Mouse (Mus musculus): Measurements from ENCODE around the gene Cldn34b2. TPM values are rescaled to one million over a fixed set of nuclear protein-coding genes. Genes with fewer than 3 reads are reported as not detected.
"Not testable (repeated sequence)": the region's sequence is repeated elsewhere in the genome, so short reads cannot be mapped to it uniquely, and the experiment has no call there.

The Cldn34b2 gene
- polyA plus RNA-seq (2015; fragmentation: Nextera tagmentation; extraction: Ambion mirVana) = not detected in 2 replicates

DNA sequence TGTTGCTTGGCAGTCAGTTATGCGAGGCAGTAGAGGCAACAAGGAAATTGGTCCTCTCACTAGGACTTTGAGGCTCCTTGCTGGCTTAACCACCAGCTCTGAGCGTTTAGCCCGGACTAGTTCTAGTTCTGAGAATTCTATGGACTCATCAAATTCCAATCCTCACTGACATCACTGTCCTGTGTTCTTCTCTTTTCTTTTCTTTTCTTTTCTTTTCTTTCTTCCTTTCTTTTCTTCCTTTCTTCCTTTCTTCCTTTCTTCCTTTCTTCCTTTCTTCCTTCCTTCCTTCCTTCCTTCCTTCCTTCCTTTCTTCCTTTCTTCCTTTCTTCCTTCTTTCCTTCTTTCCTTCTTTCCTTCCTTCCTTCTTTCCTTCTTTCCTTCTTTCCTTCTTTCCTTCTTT, at the start of gene Cldn34b2:
TSS of gene Cldn34b2 (minus strand) at position 101 of the 400 bp plus-strand sequence.
- 69% methylated on average over 3 of the region's 3 CpGs for WGBS

DNA sequence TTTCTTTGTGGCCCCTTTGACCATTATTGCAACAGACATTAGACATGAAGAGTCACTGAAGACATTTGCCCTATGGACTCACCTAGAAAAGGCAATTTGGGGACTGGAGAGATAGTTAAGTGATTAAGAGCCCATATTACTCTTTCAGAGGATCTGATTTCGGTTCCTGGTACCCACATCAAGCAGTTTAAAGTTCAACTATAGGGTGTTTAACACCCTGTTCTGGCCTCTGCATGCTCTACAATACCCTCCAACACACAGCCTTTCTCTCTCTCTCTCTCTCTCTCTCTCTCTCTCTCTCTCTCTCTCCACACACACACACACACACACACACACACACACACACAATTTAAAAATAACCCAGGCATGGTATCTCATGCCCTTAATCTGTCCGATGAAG, 49.4 kb upstream of the Cldn34b2 start:
- H3K4me1 ChIP-seq = no peaks in the 10 kb centered on the region
- no peak for ATAC-seq (ENCODE audit: insufficient read depth, low FRiP score, low read depth)
- WGBS = 70% methylated on average over 2 of the region's 2 CpGs

More for the DNA sequence above, at the start of gene Cldn34b2:
- not testable (repeated sequence) for H3K27me3 ChIP-seq (replicated peaks); H3K4me3 ChIP-seq (replicated peaks); H3K4me1 ChIP-seq; H3K9ac ChIP-seq; H3K27ac ChIP-seq; H3K36me3 ChIP-seq; H3K4me2 ChIP-seq; H3K9me3 ChIP-seq; ATAC-seq (ENCODE audit: insufficient read depth, low FRiP score, low read depth)

DNA sequence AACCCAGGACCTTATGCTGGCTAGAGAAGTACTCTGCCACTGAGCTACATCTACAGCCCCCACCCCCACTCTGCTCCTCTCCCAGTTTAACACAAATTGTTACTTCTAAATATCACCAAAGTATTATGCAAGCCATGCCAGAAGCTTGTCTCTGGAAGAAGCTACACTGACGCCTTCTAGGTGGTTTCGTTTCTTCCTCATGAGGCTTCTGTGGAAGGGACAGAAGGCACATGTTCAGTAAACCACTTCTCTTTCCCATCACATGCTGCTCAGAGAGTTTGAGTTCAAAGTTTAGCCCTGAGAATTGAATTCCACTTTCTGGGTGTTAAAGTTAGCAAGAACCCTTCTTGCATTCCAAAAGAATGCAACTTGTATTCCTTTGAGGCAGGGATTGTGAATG, 49.0 kb upstream of the Cldn34b2 start:
- H3K27ac ChIP-seq = no peak overlapping the region
- H3K4me3 ChIP-seq (replicated peaks) = no peak overlapping the region
- H3K9ac ChIP-seq = no peak overlapping the region
- H3K36me3 ChIP-seq = no peaks in the 10 kb centered on the region
- H3K9me3 ChIP-seq = no peaks in the 10 kb centered on the region
- no peaks in the 10 kb centered on the region for H3K4me1 ChIP-seq
- H3K27me3 ChIP-seq (replicated peaks) = no peaks in the 10 kb centered on the region
- H3K4me2 ChIP-seq = no peak overlapping the region
- ATAC-seq (ENCODE audit: insufficient read depth, low FRiP score, low read depth) = no peak
- 53% methylated on average over 2 of the region's 2 CpGs for WGBS

More for the DNA sequence above, 49.4 kb upstream of the Cldn34b2 start:
- Histone ChIP-seq H3K9me3 (no peaks in the 10 kb centered on the region), H3K4me3 (replicated peaks) (no peak overlapping the region), H3K27me3 (replicated peaks) (no peaks in the 10 kb centered on the region), H3K4me2 (no peak overlapping the region), H3K9ac (no peak overlapping the region), H3K36me3 (no peaks in the 10 kb centered on the region), H3K27ac (no peak overlapping the region)

DNA sequence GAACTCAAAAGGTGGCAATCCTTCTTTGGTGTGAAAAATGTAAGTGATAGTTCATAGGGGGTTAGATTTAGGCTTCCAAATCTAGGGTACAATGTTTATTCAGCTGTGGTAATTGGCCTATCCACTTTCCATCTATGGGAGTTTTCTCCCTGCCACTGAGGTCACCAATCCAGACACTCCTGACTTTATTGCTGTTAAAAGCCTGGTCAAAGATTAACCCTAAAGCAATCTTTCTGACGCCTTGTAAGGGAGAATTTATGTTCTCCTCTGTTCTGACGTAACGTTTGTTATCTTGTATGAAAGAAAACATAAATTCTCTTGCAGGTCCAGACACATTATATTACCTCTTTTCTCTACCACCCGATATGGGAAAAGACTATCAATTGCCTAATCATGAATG, 47.4 kb upstream of the Cldn34b2 start:
- ATAC-seq (ENCODE audit: insufficient read depth, low FRiP score, low read depth) = no peak
- Histone ChIP-seq H3K27ac (no peak overlapping the region), H3K4me3 (replicated peaks) (no peak overlapping the region), H3K27me3 (replicated peaks) (no peaks in the 10 kb centered on the region), H3K4me2 (no peak overlapping the region), H3K9me3 (no peaks in the 10 kb centered on the region), H3K9ac (no peak overlapping the region), H3K4me1 (no peaks in the 10 kb centered on the region), H3K36me3 (no peaks in the 10 kb centered on the region)
- WGBS = 44% methylated on average over 4 of the region's 4 CpGs

DNA sequence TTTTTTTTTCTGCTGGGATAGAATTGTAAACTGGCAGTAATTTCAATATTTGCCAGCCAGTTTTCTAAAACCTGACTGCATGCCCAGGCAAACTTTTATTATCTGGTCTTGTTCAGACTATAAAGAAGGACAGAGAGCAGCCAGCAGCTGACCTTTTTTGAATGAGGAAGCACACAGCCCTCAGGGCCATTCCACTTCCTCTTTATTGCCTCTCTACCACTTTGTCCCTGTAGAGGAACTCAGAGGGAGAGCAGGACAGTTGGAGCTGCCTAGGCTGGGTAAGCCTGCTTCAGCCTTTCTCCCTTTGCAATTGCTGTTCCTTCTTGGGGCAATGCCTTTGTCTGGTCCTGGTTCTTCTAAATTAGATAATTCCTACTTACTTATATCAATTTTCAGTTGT, 44.1 kb upstream of the Cldn34b2 start:
- Histone ChIP-seq H3K9me3 (no peaks in the 10 kb centered on the region), H3K27ac (no peak overlapping the region), H3K9ac (no peak overlapping the region), H3K4me2 (no peak overlapping the region), H3K36me3 (no peaks in the 10 kb centered on the region), H3K4me1 (no peaks in the 10 kb centered on the region), H3K4me3 (replicated peaks) (no peak overlapping the region), H3K27me3 (replicated peaks) (no peaks in the 10 kb centered on the region)
- no peak for ATAC-seq (ENCODE audit: insufficient read depth, low FRiP score, low read depth)

DNA sequence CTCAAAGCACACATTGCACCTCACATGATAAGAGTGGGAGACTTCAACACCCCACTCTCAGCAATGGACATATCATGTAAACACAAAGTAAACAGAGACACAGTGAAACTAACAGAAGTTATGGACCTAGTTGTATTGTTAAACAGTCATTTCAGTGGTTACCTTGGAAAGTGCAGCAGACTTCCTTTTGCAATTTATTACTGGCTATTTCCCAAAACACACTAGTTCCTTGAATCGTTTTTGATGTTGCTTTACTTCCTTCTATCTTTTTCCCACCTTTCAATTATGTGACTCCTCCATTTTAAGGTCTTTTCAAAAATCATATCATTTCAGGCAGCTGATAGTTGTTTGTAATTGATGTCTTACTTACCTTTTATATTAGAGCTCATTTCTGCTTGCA, 43.5 kb upstream of the Cldn34b2 start:
- H3K36me3 ChIP-seq = no peaks in the 10 kb centered on the region
- no peak overlapping the region for H3K9ac ChIP-seq
- no peak overlapping the region for H3K27ac ChIP-seq
- no peaks in the 10 kb centered on the region for H3K9me3 ChIP-seq
- H3K4me2 ChIP-seq = no peak overlapping the region
- WGBS = 57% methylated on average over 1 of the region's 1 CpGs
- H3K4me1 ChIP-seq = no peaks in the 10 kb centered on the region
- no peak for ATAC-seq (ENCODE audit: insufficient read depth, low FRiP score, low read depth)
- H3K27me3 ChIP-seq (replicated peaks) = no peaks in the 10 kb centered on the region
- H3K4me3 ChIP-seq (replicated peaks) = no peak overlapping the region

DNA sequence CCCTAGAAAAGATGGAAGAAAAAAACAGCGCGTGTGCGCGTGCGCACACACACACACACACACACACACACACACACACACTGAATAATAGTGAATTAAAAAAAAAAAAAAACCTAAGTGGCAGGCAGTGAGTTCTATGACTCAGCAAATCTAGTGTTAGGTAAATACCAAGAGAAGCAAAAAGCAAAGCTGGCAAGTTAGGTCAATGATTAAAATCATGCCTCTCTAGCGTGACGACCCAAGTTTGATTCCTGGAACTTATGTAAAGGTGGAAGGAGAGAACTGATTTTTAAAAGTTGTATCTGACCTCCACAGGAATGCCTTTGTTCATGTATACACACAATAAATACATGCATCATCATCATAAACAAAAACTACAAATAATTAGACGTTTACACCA, 41.7 kb upstream of the Cldn34b2 start:
- 87% methylated on average over 8 of the region's 8 CpGs for WGBS
- H3K4me2 ChIP-seq = no peak overlapping the region
- ATAC-seq (ENCODE audit: insufficient read depth, low FRiP score, low read depth) = no peak
- H3K27me3 ChIP-seq (replicated peaks) = no peaks in the 10 kb centered on the region
- no peak overlapping the region for H3K9ac ChIP-seq
- H3K4me1 ChIP-seq = no peaks in the 10 kb centered on the region
- no peaks in the 10 kb centered on the region for H3K9me3 ChIP-seq
- no peak overlapping the region for H3K27ac ChIP-seq
- no peaks in the 10 kb centered on the region for H3K36me3 ChIP-seq
- no peak overlapping the region for H3K4me3 ChIP-seq (replicated peaks)

DNA sequence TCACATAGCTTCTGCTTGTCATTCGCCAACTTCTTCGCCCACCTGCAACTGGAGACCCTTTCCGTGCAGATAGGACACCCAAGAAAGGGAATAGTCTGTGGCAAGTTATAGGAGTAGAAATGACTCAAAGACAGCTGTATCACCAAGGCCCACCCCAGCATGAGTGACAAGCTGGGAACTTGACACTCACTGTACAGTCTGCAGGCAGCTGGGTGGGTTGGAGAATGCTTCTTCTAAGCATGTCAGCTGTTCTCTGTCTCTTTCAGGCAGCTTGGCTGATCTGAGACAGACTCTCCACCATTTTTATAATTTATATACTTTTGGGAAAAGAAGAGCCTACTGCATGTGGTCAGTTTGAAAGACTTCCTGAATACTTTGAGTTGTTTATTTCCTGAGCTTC, 39.5 kb upstream of the Cldn34b2 start:
- H3K27me3 ChIP-seq (replicated peaks) = no peaks in the 10 kb centered on the region
- no peak overlapping the region for H3K9ac ChIP-seq
- H3K9me3 ChIP-seq = no peaks in the 10 kb centered on the region
- no peak overlapping the region for H3K4me3 ChIP-seq (replicated peaks)
- no peak overlapping the region for H3K27ac ChIP-seq
- no peaks in the 10 kb centered on the region for H3K36me3 ChIP-seq
- H3K4me2 ChIP-seq = no peak overlapping the region
- H3K4me1 ChIP-seq = no peaks in the 10 kb centered on the region
- 84% methylated on average over 3 of the region's 3 CpGs for WGBS
- ATAC-seq (ENCODE audit: insufficient read depth, low FRiP score, low read depth) = no peak

DNA sequence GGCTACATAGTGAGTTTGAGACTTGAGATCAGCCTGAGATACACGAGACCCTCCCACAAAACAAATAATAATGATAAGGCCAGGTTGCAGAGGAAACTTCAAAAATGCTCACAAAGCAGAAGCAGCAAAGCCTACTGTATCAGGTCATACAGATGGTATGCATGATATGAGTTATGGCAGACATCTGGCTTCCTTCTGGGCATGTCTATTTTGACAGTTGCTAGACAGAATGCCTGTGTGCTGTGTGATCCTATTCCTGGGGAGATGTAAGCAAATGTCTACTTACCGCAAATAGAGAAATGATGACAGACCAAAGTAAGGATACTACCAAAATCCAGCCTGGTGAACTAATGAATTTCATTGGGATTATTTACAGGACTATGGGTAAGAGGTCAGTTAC, 38.1 kb upstream of the Cldn34b2 start:
- Histone ChIP-seq H3K9ac (no peak overlapping the region), H3K9me3 (no peaks in the 10 kb centered on the region), H3K27ac (no peak overlapping the region), H3K36me3 (no peaks in the 10 kb centered on the region), H3K4me2 (no peak overlapping the region), H3K4me1 (no peaks in the 10 kb centered on the region), H3K4me3 (replicated peaks) (no peak overlapping the region), H3K27me3 (replicated peaks) (no peaks in the 10 kb centered on the region)
- no peak for ATAC-seq (ENCODE audit: insufficient read depth, low FRiP score, low read depth)
- 59% methylated on average over 2 of the region's 2 CpGs for WGBS

DNA sequence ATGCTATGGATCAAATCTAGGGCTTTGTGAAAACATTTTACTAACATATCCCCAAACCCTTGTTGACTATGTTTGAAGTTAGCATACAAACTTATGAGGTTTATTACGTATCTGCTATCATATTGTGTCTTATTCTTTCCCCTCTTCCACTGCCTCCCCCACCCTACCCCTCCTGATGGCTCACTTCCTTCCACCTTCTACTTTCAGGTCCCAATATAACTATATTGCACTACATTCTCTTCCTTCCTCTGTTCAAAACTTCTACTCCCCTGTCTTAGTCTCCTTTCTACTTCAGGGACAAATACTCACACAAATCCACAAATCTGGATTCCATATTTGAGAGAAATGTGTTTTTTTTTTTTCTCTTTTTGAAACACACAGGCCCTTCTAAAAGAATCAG, 35.3 kb upstream of the Cldn34b2 start:
- Histone ChIP-seq H3K4me1 (no peaks in the 10 kb centered on the region), H3K9me3 (no peaks in the 10 kb centered on the region), H3K4me3 (replicated peaks) (no peak overlapping the region), H3K4me2 (no peak overlapping the region), H3K27me3 (replicated peaks) (no peaks in the 10 kb centered on the region), H3K36me3 (no peaks in the 10 kb centered on the region), H3K9ac (no peak overlapping the region), H3K27ac (no peak overlapping the region)
- no peak for ATAC-seq (ENCODE audit: insufficient read depth, low FRiP score, low read depth)
- 81% methylated on average over 1 of the region's 1 CpGs for WGBS

DNA sequence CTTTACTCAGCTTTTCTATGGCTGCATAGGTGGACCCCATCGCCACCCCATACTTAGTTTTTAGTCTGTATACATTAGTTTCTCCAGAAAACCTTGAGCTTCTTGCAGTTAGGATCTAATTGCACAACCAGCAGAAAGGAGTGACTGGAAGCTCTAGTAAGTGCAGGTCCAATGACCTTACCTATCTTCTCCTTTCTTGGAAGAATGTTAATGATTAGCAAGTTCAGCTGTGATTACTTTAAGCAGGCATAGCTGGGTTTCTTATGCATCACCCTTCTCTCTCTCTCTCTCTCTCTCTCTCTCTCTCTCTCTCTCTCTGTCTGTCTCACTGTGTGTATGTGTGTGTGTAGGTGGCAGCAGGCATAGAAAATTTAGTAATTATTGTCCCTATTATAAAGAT, 23.7 kb upstream of the Cldn34b2 start:
- WGBS = 92% methylated on average over 1 of the region's 1 CpGs
- Histone ChIP-seq H3K27me3 (replicated peaks) (no peaks in the 10 kb centered on the region), H3K27ac (no peak overlapping the region), H3K36me3 (no peaks in the 10 kb centered on the region), H3K4me3 (replicated peaks) (no peak overlapping the region), H3K4me1 (no peaks in the 10 kb centered on the region), H3K9ac (no peak overlapping the region), H3K4me2 (no peak overlapping the region), H3K9me3 (no peaks in the 10 kb centered on the region)
- no peak for ATAC-seq (ENCODE audit: insufficient read depth, low FRiP score, low read depth)

DNA sequence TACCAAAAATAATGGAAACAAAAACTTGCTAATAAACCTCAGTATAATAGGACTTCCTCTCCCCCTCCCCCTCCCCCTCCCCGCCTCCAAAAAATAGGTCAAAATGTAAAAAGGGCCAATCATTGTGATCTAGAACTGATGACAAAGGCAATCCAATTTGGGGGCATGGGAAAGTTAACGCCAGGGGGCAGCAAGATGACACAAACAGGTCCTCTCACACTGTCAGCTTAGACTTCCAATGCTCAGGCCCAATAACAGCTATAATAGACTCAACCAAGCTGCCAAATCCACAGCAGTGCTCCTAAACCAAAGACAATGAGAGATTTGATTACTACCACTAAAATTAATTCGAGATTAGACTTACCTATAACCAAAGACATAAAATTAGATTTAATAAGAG, 16.5 kb upstream of the Cldn34b2 start:
- H3K4me1 ChIP-seq = no peaks in the 10 kb centered on the region
- H3K9me3 ChIP-seq = no peaks in the 10 kb centered on the region
- H3K27ac ChIP-seq = no peak overlapping the region
- no peak overlapping the region for H3K4me3 ChIP-seq (replicated peaks)
- no peak for ATAC-seq (ENCODE audit: insufficient read depth, low FRiP score, low read depth)
- no peaks in the 10 kb centered on the region for H3K27me3 ChIP-seq (replicated peaks)
- H3K9ac ChIP-seq = no peak overlapping the region
- H3K36me3 ChIP-seq = no peaks in the 10 kb centered on the region
- no peak overlapping the region for H3K4me2 ChIP-seq
- 11% methylated on average over 3 of the region's 3 CpGs for WGBS

DNA sequence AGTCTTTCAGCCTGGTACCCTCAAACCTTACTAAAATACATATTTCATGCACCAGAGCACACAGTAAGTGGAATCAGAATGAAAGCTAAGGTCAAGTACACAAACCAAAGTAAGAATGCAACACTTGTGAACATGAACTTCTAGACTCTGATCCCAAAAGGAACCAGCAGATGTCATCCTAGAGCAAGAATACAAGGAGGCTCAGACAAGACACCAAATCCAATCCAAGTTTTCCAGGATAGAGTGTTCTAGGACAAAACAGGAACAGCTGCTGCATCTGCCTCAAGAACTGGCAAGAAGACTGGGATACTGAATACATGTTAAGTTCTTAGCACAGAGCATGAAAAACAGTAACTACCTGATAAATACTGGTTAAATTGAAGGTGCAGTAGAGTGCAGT, 30.2 kb downstream of the Cldn34b2 start:
- Histone ChIP-seq H3K9ac (no peak overlapping the region), H3K4me3 (replicated peaks) (no peak overlapping the region), H3K4me1 (no peaks in the 10 kb centered on the region), H3K27me3 (replicated peaks) (no peaks in the 10 kb centered on the region), H3K36me3 (no peaks in the 10 kb centered on the region), H3K9me3 (no peaks in the 10 kb centered on the region), H3K4me2 (no peak overlapping the region), H3K27ac (no peak overlapping the region)
- no peak for ATAC-seq (ENCODE audit: insufficient read depth, low FRiP score, low read depth)

Data from stomach, embryonic 15.5 days (tissue).